ENCODE assay signal across 8 mouse cellular contexts in the genomic region with DNA sequence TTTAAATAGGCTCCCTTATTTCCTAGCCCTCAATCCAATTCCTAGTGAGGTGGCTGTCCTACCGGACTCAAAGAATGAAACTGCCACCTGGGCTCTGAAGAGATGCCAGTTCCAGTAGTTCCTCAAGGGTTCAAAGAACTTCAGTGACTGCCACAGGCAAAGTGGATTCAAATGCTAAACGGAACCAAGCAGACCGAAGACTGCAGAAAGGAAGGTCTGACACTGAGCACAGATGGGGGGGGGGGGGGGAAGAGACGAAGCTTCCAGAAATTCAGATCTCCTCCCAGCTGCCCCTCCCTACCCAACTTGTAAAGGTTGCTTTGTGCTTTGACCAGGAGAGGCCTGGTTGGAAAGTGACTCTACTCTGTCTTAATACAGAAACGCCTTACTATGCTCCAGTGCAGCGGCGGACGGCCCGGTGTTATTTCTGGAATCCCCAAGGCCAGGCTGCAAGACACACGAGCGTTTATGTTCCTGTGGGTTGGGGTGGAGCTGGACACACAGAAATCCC. TPM values are rescaled to one million over a fixed set of nuclear protein-coding genes. Genes with fewer than 3 reads are reported as not detected.
DNase-seq lines count a peak whose midpoint lies in the region; ATAC-seq and TF ChIP-seq lines count a peak whose summit lies in the region.

No protein-coding gene starts in this region.

- H3K9me3 ChIP-seq in erythroblast, embryonic 14.5 days (ENCODE audit: control insufficient read depth, low read length): no peaks in the 10 kb centered on the region
- H3K9me3 ChIP-seq in forebrain, embryonic 14.5 days (replicated peaks; ENCODE audit: control insufficient read depth, low read length): peaks cover 8% of the 10 kb centered on the region; the same call in 1 of the 2 replicates

- H3K4me1 ChIP-seq in erythroblast, embryonic 14.5 days (ENCODE audit: control insufficient read depth): peaks cover 38% of the 10 kb centered on the region
- H3K4me1 ChIP-seq in thymus, adult 2 months (replicated peaks; ENCODE audit: control insufficient read depth, insufficient read depth, low read length): peaks cover 8% of the 10 kb centered on the region
- peaks cover 10% of the 10 kb centered on the region for H3K4me1 ChIP-seq in forebrain, embryonic 14.5 days (ENCODE audit: control insufficient read depth, insufficient read depth, low read length)

- no peak for TF ChIP-seq CTCF in thymus, adult 2 months (IDR thresholded peaks at IDR 0.05; ENCODE audit: borderline replicate concordance, control insufficient read depth, extremely low read depth, insufficient read depth, low read length, poor library complexity)

- peak overlapping the region; percentile 62 for H3K4me2 ChIP-seq in forebrain, embryonic 14.5 days (ENCODE audit: low read length)
- H3K4me2 ChIP-seq in myocyte (ENCODE audit: low read depth): peak overlapping the region; percentile 82

- H3ac ChIP-seq in myocyte (ENCODE audit: control insufficient read depth, insufficient read length): no peak overlapping the region

- peak overlapping the region; percentile 95 for H3K4me3 ChIP-seq in erythroblast, embryonic 14.5 days (replicated peaks)
- H3K4me3 ChIP-seq in thymus, adult 2 months (ENCODE audit: control insufficient read depth, insufficient read depth, low read length): no peak overlapping the region
- H3K4me3 ChIP-seq in forebrain, embryonic 14.5 days (ENCODE audit: low read depth, low read length): peak overlapping the region; percentile 90
- peak overlapping the region; percentile 63 for H3K4me3 ChIP-seq in myocyte

- no peaks in the 10 kb centered on the region for H3K27me3 ChIP-seq in erythroblast, embryonic 14.5 days (ENCODE audit: control insufficient read depth)
- no peaks in the 10 kb centered on the region for H3K27me3 ChIP-seq in thymus, adult 2 months (ENCODE audit: control insufficient read depth, insufficient read depth, low read length)
- no peaks in the 10 kb centered on the region for H3K27me3 ChIP-seq in forebrain, embryonic 14.5 days (replicated peaks; ENCODE audit: control insufficient read depth, insufficient read depth, low read length)
- H3K27me3 ChIP-seq in myocyte (ENCODE audit: control insufficient read depth, insufficient read depth, insufficient read length): no peaks in the 10 kb centered on the region

- H3K36me3 ChIP-seq in erythroblast, embryonic 14.5 days (ENCODE audit: control insufficient read depth): peaks cover 21% of the 10 kb centered on the region
- no peaks in the 10 kb centered on the region for H3K36me3 ChIP-seq in thymus, adult 2 months (ENCODE audit: control insufficient read depth, insufficient read depth, low read length)
- peaks cover 17% of the 10 kb centered on the region for H3K36me3 ChIP-seq in forebrain, embryonic 14.5 days (ENCODE audit: control insufficient read depth, insufficient read depth, low read length)
- peaks cover 15% of the 10 kb centered on the region for H3K36me3 ChIP-seq in myocyte (ENCODE audit: control insufficient read depth, insufficient read depth)

- DNase-seq in thymus, adult 2 months: peak; percentile 11
- no peak for DNase-seq in thymus, postnatal 10 days (ENCODE audit: low spot score in 2 of 2)
- no peak for DNase-seq in forebrain, embryonic 14.5 days (ENCODE audit: low spot score)
- peak; percentile 17 to 33 for DNase-seq in kidney, postnatal 4 days
- DNase-seq in spleen, postnatal 14 days (ENCODE audit: low spot score in 2 of 2): no peak

- no peak for ATAC-seq in erythroblast, adult 5-6 weeks (replicated peaks; ENCODE audit: low FRiP score, poor library complexity, severe bottlenecking)
- ATAC-seq in forebrain, embryonic 14.5 days: no peak

- 68% methylated on average over 11 of the region's 11 CpGs for WGBS in thymus, adult 2 months
- 41% methylated on average over 10 of the region's 11 CpGs for WGBS in forebrain, embryonic 14.5 days

- H3K79me2 ChIP-seq in myocyte (ENCODE audit: control insufficient read depth, insufficient read depth): peaks cover 32% of the 10 kb centered on the region

- no peak for TF ChIP-seq POLR2A in thymus, adult 2 months (IDR thresholded peaks at IDR 0.05; ENCODE audit: control insufficient read depth, extremely low read depth, insufficient read depth, low read length, poor library complexity)
- no peak for TF ChIP-seq POLR2A in myocyte (IDR thresholded peaks at IDR 0.05; ENCODE audit: insufficient read length, low read depth)

- peak overlapping the region; percentile 34 for H3K27ac ChIP-seq in thymus, adult 2 months (ENCODE audit: control insufficient read depth, insufficient read depth, low read length)
- peak overlapping the region; percentile 88; the same call in 1 of the 2 replicates for H3K27ac ChIP-seq in forebrain, embryonic 14.5 days (ENCODE audit: low read depth, low read length)

- H3K9ac ChIP-seq in forebrain, embryonic 14.5 days (ENCODE audit: low read length): peak overlapping the region; percentile 100

TF ChIP-seq in myocyte, 11 proteins besides CTCF, POLR2A, EP300 and RAD21:
- TF ChIP-seq MYOG (IDR thresholded peaks at IDR 0.05; ENCODE audit: control insufficient read depth in 1 of 3, insufficient read depth in 1 of 3, insufficient read length in 2 of 3, low read depth in 2 of 3) (no peak), POLR2AphosphoS2 (IDR thresholded peaks at IDR 0.05; ENCODE audit: insufficient read length, low read depth) (no peak), TCF3 (IDR thresholded peaks at IDR 0.05; ENCODE audit: insufficient read length, low read depth) (no peak), E2F4 (IDR thresholded peaks at IDR 0.05; ENCODE audit: insufficient read depth) (no peak), USF1 (IDR thresholded peaks at IDR 0.05; ENCODE audit: low read depth) (no peak), MYOD1 (IDR thresholded peaks at IDR 0.05; ENCODE audit: control insufficient read depth in 1 of 3, insufficient read length in 2 of 3, low read depth in 2 of 3) (no peak), TCF12 (IDR thresholded peaks at IDR 0.05; ENCODE audit: insufficient read depth, poor library complexity, severe bottlenecking) (no peak), SRF (IDR thresholded peaks at IDR 0.05; ENCODE audit: control insufficient read depth, insufficient read length, low read depth) (no peak), CEBPB (IDR thresholded peaks at IDR 0.05; ENCODE audit: insufficient read depth, poor library complexity, severe bottlenecking) (no peak), REST (IDR thresholded peaks at IDR 0.05; ENCODE audit: insufficient read depth, insufficient read length) (no peak), MAX (IDR thresholded peaks at IDR 0.05; ENCODE audit: low read depth) (no peak)

RNA-seq across cellular contexts. Expression of gene Ywhaq, which starts 1.2 kb away (rescaled TPM):
- polyA plus RNA-seq in erythroblast, embryonic 14.5 days (2012): 1.4 and 1.6 TPM in 2 replicates
- total RNA-seq in erythroblast, adult 5-6 weeks (2015; ENCODE audit: low replicate concordance): 85.9 and 98.8 TPM in 2 replicates
- 39.9 and 44.0 TPM in 2 replicates for total RNA-seq in erythroblast, adult 5-6 weeks (2017; ENCODE audit: low replicate concordance)
- 40.8 and 61.1 TPM in 2 replicates for polyA plus RNA-seq in thymus, adult 2 months (2012; rRNA removed)
- 1,318 and 1,340 TPM in 2 replicates for polyA plus RNA-seq in forebrain, embryonic 14.5 days (2014; fragmentation: Nextera tagmentation; extraction: Ambion mirVana)
- polyA plus RNA-seq in myocyte (2012; fragmentation: generic; extraction: Trizol): 156 TPM

RNA-seq across cellular contexts. Expression of gene Adam17, which starts 45.2 kb away (rescaled TPM):
- 0.50 and 0.58 TPM in 2 replicates for polyA plus RNA-seq in erythroblast, embryonic 14.5 days (2012)
- 9.4 and 15.2 TPM in 2 replicates for total RNA-seq in erythroblast, adult 5-6 weeks (2015; ENCODE audit: low replicate concordance)
- 14.1 and 22.7 TPM in 2 replicates for total RNA-seq in erythroblast, adult 5-6 weeks (2017; ENCODE audit: low replicate concordance)
- 40.9 and 41.5 TPM in 2 replicates for polyA plus RNA-seq in thymus, adult 2 months (2012; rRNA removed)
- polyA plus RNA-seq in forebrain, embryonic 14.5 days (2014; fragmentation: Nextera tagmentation; extraction: Ambion mirVana): 19.9 and 21.9 TPM in 2 replicates
- polyA plus RNA-seq in myocyte (2012; fragmentation: generic; extraction: Trizol): 13.4 TPM

Comparison
In these comparisons a context has a peak if more than half of its experiments do, and no peak if none do; other contexts are left out.
1. DNase-seq: peak in thymus, adult 2 months (single experiment) and kidney, postnatal 4 days (2 of 2); none in thymus, postnatal 10 days (0 of 2), forebrain, embryonic 14.5 days (single experiment) and spleen, postnatal 14 days (0 of 2).
2. RNA of gene Ywhaq, which starts 1.2 kb away (polyA plus RNA-seq): 1,318 to 1,340 TPM in forebrain, embryonic 14.5 days, 156 TPM in myocyte (single experiment) and 40.8 to 61.1 TPM in thymus, adult 2 months; 1.4 to 1.6 TPM in erythroblast, embryonic 14.5 days; every median in the first group is over 10 times any median in the second.